Comparison of ENCODE assay signal across 8 mouse cellular contexts in the genomic region with DNA sequence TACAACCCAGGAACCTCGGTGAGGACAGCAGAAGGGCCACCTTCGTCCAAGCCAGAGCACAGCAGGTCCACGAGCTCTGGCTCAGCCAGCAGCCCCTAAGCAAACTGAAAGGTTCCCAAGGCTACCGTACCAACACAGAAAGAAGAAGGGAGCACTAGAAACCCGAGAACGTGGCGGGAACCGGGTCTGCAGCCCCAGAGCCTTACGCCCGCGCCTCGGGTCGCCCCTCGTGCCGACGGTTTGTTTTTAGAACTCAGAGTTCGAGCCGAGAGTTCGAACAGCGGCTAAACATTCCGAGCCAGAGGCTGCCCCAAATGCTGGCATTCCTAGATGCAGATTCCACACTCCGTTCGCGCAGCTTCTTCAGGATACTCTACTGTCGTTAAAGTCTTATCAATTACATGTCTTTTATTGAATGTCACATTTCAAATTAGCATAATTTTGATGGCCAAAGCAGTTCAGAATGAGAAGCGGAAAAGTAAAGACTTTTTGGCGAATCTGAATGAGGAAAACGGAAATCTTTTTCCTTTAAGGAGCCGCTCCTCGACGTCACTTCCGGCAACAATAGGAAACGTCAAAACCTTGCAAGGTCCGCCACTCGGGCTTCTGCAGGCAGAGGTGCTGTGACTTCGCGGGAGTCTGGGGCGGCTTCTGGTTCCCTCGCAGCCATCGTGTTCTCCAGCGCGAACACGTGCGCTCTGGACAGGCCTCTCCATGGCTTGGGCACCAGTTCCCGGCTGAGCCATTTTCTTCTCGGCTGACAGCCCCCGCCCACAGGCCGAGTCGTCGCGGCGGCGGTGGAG. TPM values are rescaled to one million over a fixed set of nuclear protein-coding genes. Genes with fewer than 3 reads are reported as not detected.
DNase-seq lines count a peak whose midpoint lies in the region; ATAC-seq and TF ChIP-seq lines count a peak whose summit lies in the region.

A gene (minus strand): TSS at position 490 of the 803 bp plus-strand sequence.
A gene (plus strand): TSS at position 533 of the 803 bp plus-strand sequence.

- H3K9ac ChIP-seq in embryonic facial prominence, embryonic 13.5 days: peak within 1 kb of the TSS; percentile 89
- peak within 1 kb of the TSS; percentile 80 for H3K9ac ChIP-seq in limb, embryonic 12.5 days (replicated peaks)
- H3K9ac ChIP-seq in midbrain, embryonic 15.5 days: peak within 1 kb of the TSS; percentile 62

- H3K4me1 ChIP-seq in embryonic facial prominence, embryonic 13.5 days: peaks cover 12% of the 10 kb centered on the region
- no peaks in the 10 kb centered on the region for H3K4me1 ChIP-seq in kidney, adult 2 months (ENCODE audit: control insufficient read depth, insufficient read depth, low read length)
- peaks cover 11% of the 10 kb centered on the region for H3K4me1 ChIP-seq in limb, embryonic 12.5 days (replicated peaks)
- peaks cover 19% of the 10 kb centered on the region for H3K4me1 ChIP-seq in midbrain, embryonic 15.5 days
- peaks cover 4% of the 10 kb centered on the region for H3K4me1 ChIP-seq in spleen, adult 2 months (ENCODE audit: control insufficient read depth, insufficient read depth, insufficient read length)

- peak; percentile 82 for ATAC-seq in embryonic facial prominence, embryonic 13.5 days (ENCODE audit: insufficient number of reproducible peaks, insufficient read depth, low FRiP score, low TSS enrichment, low read depth)
- ATAC-seq in limb, embryonic 12.5 days (ENCODE audit: insufficient number of reproducible peaks, insufficient read depth, low FRiP score, low TSS enrichment, low read depth): peak; percentile 87
- ATAC-seq in midbrain, embryonic 15.5 days (replicated peaks): peak; percentile 95

- no peaks in the 10 kb centered on the region for H3K9me3 ChIP-seq in embryonic facial prominence, embryonic 13.5 days
- H3K9me3 ChIP-seq in limb, embryonic 12.5 days: no peaks in the 10 kb centered on the region
- no peaks in the 10 kb centered on the region for H3K9me3 ChIP-seq in midbrain, embryonic 15.5 days

- H3K4me3 ChIP-seq in embryonic facial prominence, embryonic 13.5 days: peak within 1 kb of the TSS; percentile 87
- H3K4me3 ChIP-seq in kidney, adult 2 months (ENCODE audit: insufficient read depth, low read depth, low read length): peak within 1 kb of the TSS; percentile 84
- H3K4me3 ChIP-seq in limb, embryonic 12.5 days (replicated peaks): peak within 1 kb of the TSS; percentile 90
- peak within 1 kb of the TSS; percentile 89 for H3K4me3 ChIP-seq in midbrain, embryonic 15.5 days
- H3K4me3 ChIP-seq in spleen, adult 2 months (ENCODE audit: extremely low read depth, insufficient read depth, insufficient read length): peak within 1 kb of the TSS; percentile 93

- peak within 1 kb of the TSS; percentile 68 for H3K4me2 ChIP-seq in embryonic facial prominence, embryonic 13.5 days
- H3K4me2 ChIP-seq in limb, embryonic 12.5 days: peak within 1 kb of the TSS; percentile 66
- H3K4me2 ChIP-seq in midbrain, embryonic 15.5 days: peak within 1 kb of the TSS; percentile 73

- WGBS in embryonic facial prominence, embryonic 13.5 days: under 1% methylated on average over 53 of the region's 53 CpGs
- WGBS in kidney, adult 2 months: under 1% methylated on average over 53 of the region's 53 CpGs
- WGBS in limb, embryonic 12.5 days: under 1% methylated on average over 53 of the region's 53 CpGs
- under 1% methylated on average over 53 of the region's 53 CpGs for WGBS in midbrain, embryonic 15.5 days
- under 1% methylated on average over 53 of the region's 53 CpGs for WGBS in spleen, adult 2 months

- peak within 1 kb of the TSS; percentile 89 for H3K27ac ChIP-seq in embryonic facial prominence, embryonic 13.5 days
- peak within 1 kb of the TSS; percentile 91 for H3K27ac ChIP-seq in kidney, adult 2 months (ENCODE audit: insufficient read depth, low read depth, low read length)
- peak within 1 kb of the TSS; percentile 89 for H3K27ac ChIP-seq in limb, embryonic 12.5 days
- peak within 1 kb of the TSS; percentile 88 for H3K27ac ChIP-seq in midbrain, embryonic 15.5 days
- H3K27ac ChIP-seq in spleen, adult 2 months (ENCODE audit: insufficient read depth, low read length): peak within 1 kb of the TSS; percentile 97

- peaks cover 2% of the 10 kb centered on the region; the same call in 1 of the 2 replicates for H3K36me3 ChIP-seq in embryonic facial prominence, embryonic 13.5 days
- no peaks in the 10 kb centered on the region for H3K36me3 ChIP-seq in kidney, adult 2 months (ENCODE audit: control insufficient read depth, insufficient read depth, low read length)
- no peaks in the 10 kb centered on the region; the same call in 1 of the 2 replicates for H3K36me3 ChIP-seq in limb, embryonic 12.5 days
- H3K36me3 ChIP-seq in midbrain, embryonic 15.5 days (replicated peaks): no peaks in the 10 kb centered on the region
- no peaks in the 10 kb centered on the region; the same call in 1 of the 2 replicates for H3K36me3 ChIP-seq in spleen, adult 2 months (ENCODE audit: control insufficient read depth, insufficient read depth, low read length)

- peak; percentile 86 for DNase-seq in 3134 (ENCODE audit: extremely low read depth, insufficient read length, low spot score)
- peak; percentile 83 to 85 for DNase-seq in adrenal gland, postnatal 36 days
- peak; percentile 84 to 90 for DNase-seq in heart, adult 18-20 months
- DNase-seq in kidney, adult 2 months: peak; percentile 91
- peak; percentile 70 to 89 for DNase-seq in spleen, adult 2 months (ENCODE audit: low read depth in 1 of 2, low spot score in 2 of 2)

- no peaks in the 10 kb centered on the region for H3K27me3 ChIP-seq in embryonic facial prominence, embryonic 13.5 days
- no peaks in the 10 kb centered on the region for H3K27me3 ChIP-seq in kidney, adult 2 months (replicated peaks; ENCODE audit: control insufficient read depth, insufficient read depth, low read length)
- no peaks in the 10 kb centered on the region for H3K27me3 ChIP-seq in limb, embryonic 12.5 days
- H3K27me3 ChIP-seq in midbrain, embryonic 15.5 days (replicated peaks): no peaks in the 10 kb centered on the region
- no peaks in the 10 kb centered on the region for H3K27me3 ChIP-seq in spleen, adult 2 months (ENCODE audit: control insufficient read depth, insufficient read depth, low read length)

- TF ChIP-seq POLR2A in kidney, adult 2 months (IDR thresholded peaks at IDR 0.05; ENCODE audit: low read depth, low read length): peak; percentile 49
- no peak; the same call in 1 of the 2 replicates for TF ChIP-seq POLR2A in spleen, adult 2 months (IDR thresholded peaks at IDR 0.05; ENCODE audit: low read depth, low read length)

- TF ChIP-seq CTCF in kidney, adult 2 months (conservative IDR thresholded peaks at IDR 0.05; ENCODE audit: insufficient read depth, insufficient read length, low read depth, low read length): no peak
- no peak for TF ChIP-seq CTCF in spleen, adult 2 months (IDR thresholded peaks at IDR 0.05; ENCODE audit: extremely low read depth, insufficient read depth, insufficient read length, insufficient replicate concordance)

RNA-seq across cellular contexts. Expression of the first gene that starts in this region (rescaled TPM):
- 10 to 100 TPM; 18.0 to 18.9 TPM for total RNA-seq in adrenal gland, postnatal 36 days (2021)
- polyA plus RNA-seq in embryonic facial prominence, embryonic 13.5 days (2015; fragmentation: Nextera tagmentation; extraction: Ambion mirVana): 40.7 and 43.6 TPM in 2 replicates
- 1 to 10 TPM; 7.7 to 8.9 TPM for total RNA-seq in heart, adult 18-20 months (2021)
- 5.4 and 6.7 TPM in 2 replicates for polyA plus RNA-seq in kidney, adult 2 months (2012; rRNA removed)
- 43.6 and 53.7 TPM in 2 replicates for polyA plus RNA-seq in limb, embryonic 12.5 days (2016; fragmentation: Nextera tagmentation; extraction: Ambion mirVana)
- polyA plus RNA-seq in midbrain, embryonic 15.5 days (2015; fragmentation: Nextera tagmentation; extraction: Ambion mirVana): 26.4 and 26.5 TPM in 2 replicates
- 4.4 and 5.4 TPM in 2 replicates for polyA plus RNA-seq in spleen, adult 2 months (2012; rRNA removed)

RNA-seq across cellular contexts. Expression of the second gene that starts in this region (rescaled TPM):
- 10 to 100 TPM; 48.3 to 60.2 TPM for total RNA-seq in adrenal gland, postnatal 36 days (2021)
- 37.0 and 42.3 TPM in 2 replicates for polyA plus RNA-seq in embryonic facial prominence, embryonic 13.5 days (2015; fragmentation: Nextera tagmentation; extraction: Ambion mirVana)
- total RNA-seq in heart, adult 18-20 months (2021): 10 to 100 TPM; 58.4 to 60.8 TPM
- 33.7 and 37.4 TPM in 2 replicates for polyA plus RNA-seq in kidney, adult 2 months (2012; rRNA removed)
- polyA plus RNA-seq in limb, embryonic 12.5 days (2016; fragmentation: Nextera tagmentation; extraction: Ambion mirVana): 45.1 and 46.0 TPM in 2 replicates
- 39.4 and 40.1 TPM in 2 replicates for polyA plus RNA-seq in midbrain, embryonic 15.5 days (2015; fragmentation: Nextera tagmentation; extraction: Ambion mirVana)
- polyA plus RNA-seq in spleen, adult 2 months (2012; rRNA removed): 10.2 and 12.5 TPM in 2 replicates

Comparison
In these comparisons a context has a peak if more than half of its experiments do, and no peak if none do; other contexts are left out.
1. Peak in every context shown above with its lines: DNase-seq, ATAC-seq, H3K4me3 ChIP-seq and H3K27ac ChIP-seq.